Mouse (Mus musculus) splenic B cell, adult 2 months (primary cell): ENCODE data around the gene Ube2s.
"Not testable (repeated sequence)": the region's sequence is repeated elsewhere in the genome, so short reads cannot be mapped to it uniquely, and the experiment has no call there.

Experiments
- DNase-seq: peaks from one replicate; pipeline ENCODE4 v3.0.0-alpha.2; 2011; ENCODE audit warnings: low read depth, low spot score
- H3K27me3 ChIP-seq: 2 replicates; pipeline ENCODE4 v1.6.1; 2012; ENCODE audit warnings: mild to moderate bottlenecking, low read length, moderate library complexity, mixed read lengths; ENCODE audit not compliant: control insufficient read depth, poor library complexity, insufficient read depth, severe bottlenecking
- H3K36me3 ChIP-seq: 2 replicates; pipeline ENCODE4 v1.6.1; 2012; ENCODE audit warnings: mild to moderate bottlenecking, low read length, moderate library complexity, mixed read lengths; ENCODE audit not compliant: control insufficient read depth, poor library complexity, insufficient read depth, severe bottlenecking

Ube2s gene

DNA sequence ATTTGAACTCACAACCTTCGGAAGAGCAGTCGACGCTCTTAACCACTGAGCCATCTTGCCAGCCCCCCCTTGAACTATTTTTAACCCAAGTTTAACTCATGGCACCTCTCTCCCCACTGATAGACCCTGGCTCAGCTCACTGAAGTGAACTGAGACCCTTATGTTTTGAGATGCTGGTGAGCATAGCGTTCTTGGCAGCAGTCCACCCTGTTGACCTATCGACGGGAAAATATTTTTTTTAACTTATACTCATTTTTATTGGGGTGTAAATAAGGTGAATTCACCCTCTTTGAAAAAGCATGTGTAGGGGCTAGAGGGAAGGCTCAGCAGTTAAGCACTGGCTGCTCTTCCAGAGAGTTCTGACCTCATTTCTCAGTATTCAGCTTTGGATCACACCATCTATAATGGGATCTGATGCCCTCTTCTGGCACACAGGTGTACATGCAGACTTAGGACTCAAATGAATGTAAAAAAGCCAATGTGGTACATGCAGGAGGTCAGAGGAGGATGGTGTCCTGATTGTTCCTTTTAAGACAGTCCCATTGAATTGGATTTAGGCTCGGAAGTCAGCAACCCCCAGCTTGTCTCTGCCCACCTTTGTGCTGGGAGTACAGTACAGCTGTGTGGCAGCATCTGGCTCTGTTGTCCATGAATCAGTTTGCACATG lies 16.5 kb downstream of the Ube2s start:
- peak; percentile 64 for DNase-seq
- H3K36me3 ChIP-seq = peaks cover 5% of the 10 kb centered on the region

GRCm38 (mm10) chr7:4794631-4795168 lies 17.7 kb downstream of the Ube2s start:
- H3K36me3 ChIP-seq = peaks cover 5% of the 10 kb centered on the region
- H3K27me3 ChIP-seq = no peaks in the 10 kb centered on the region
- no peak for DNase-seq

More for the DNA sequence above, 16.5 kb downstream of the Ube2s start:
- H3K27me3 ChIP-seq = no peaks in the 10 kb centered on the region

GRCm38 (mm10) chr7:4793674-4794073 lies 18.7 kb downstream of the Ube2s start:
- Histone ChIP-seq H3K36me3 (peaks cover 5% of the 10 kb centered on the region), H3K27me3 (no peaks in the 10 kb centered on the region)
- no peak for DNase-seq

GRCm38 (mm10) chr7:4793248-4793647 lies 19.1 kb downstream of the Ube2s start:
- H3K27me3 ChIP-seq, DNase-seq, H3K36me3 ChIP-seq: not testable (repeated sequence)

DNA sequence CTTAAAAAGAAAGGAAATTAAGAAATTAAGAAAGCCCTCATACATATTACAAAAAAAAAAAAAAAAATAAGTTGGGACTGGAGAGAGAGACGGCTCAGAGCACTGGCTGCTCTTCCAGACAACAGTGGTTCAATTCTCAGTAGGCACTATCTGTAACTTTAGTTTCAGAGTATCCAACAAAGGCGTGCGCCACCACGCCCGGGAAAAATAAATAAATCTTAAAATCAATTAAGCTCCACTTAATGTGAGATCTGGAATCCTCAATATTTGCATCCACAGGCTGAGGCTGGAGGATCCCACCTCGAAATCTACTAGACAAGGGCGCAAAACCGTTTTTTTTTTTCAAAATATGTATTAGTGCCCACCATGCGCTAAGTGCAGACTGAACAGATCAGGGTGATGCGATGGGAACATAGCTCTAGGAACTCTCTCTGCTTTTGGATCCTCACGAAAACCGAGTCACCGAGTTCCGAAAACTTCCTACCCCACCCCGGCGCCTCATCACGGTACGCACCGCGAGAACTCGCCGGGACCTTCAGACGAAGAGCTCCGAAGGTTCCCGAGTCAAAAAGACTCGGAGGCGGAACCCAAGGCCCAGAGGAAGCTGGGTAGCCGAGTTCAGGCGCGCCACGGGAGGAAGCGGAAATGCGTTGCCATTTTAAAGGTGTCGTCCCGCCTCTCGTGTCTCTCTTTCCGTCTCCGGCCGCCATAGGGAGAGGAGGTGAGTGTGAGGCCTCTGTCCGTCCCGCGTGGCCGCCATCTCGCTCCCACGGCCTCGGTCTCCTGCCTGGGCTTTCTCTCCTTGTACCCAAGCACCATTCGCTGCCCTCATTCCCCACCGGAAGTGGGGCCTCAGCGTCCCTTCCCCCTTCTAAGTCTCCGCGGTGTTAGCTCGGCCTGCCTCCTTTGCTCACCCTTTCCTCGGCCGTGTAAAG lies 19.8 kb downstream of the Ube2s start, which contains the start of gene Rpl28:
Rpl28 (plus strand) TSS at position 597 of the 935 bp plus-strand sequence.
- no peaks in the 10 kb centered on the region for H3K27me3 ChIP-seq
- peaks cover 5% of the 10 kb centered on the region for H3K36me3 ChIP-seq
- peak; percentile 97 for DNase-seq

GRCm38 (mm10) chr7:4789436-4789935 lies 22.9 kb downstream of the Ube2s start, which contains the start of gene Tmem238:
Tmem238 (minus strand) TSS chr7:4789656.
- no peaks in the 10 kb centered on the region for H3K27me3 ChIP-seq
- no peaks in the 10 kb centered on the region; the same call in 1 of the 2 replicates for H3K36me3 ChIP-seq
- peak; percentile 31 for DNase-seq

GRCm38 (mm10) chr7:4788499-4789435 lies 23.6 kb downstream of the Ube2s start:
- H3K27me3 ChIP-seq = no peaks in the 10 kb centered on the region
- H3K36me3 ChIP-seq = no peaks in the 10 kb centered on the region
- DNase-seq = peak; percentile 55

- no peaks in the 10 kb centered on the region for H3K27me3 ChIP-seq
- no peaks in the 10 kb centered on the region for H3K36me3 ChIP-seq
- DNase-seq = no peak
Observed at GRCm38 (mm10) chr7:4783667-4784268, 28.6 kb downstream of the Ube2s start.

GRCm38 (mm10) chr7:4782759-4783158 lies 29.6 kb downstream of the Ube2s start, which contains the start of the genes Il11 and Tmem190:
Il11 (minus strand) TSS chr7:4782859.
Tmem190 (plus strand) TSS chr7:4782937.
- DNase-seq = no peak
- H3K36me3 ChIP-seq = no peaks in the 10 kb centered on the region
- no peaks in the 10 kb centered on the region for H3K27me3 ChIP-seq

DNA sequence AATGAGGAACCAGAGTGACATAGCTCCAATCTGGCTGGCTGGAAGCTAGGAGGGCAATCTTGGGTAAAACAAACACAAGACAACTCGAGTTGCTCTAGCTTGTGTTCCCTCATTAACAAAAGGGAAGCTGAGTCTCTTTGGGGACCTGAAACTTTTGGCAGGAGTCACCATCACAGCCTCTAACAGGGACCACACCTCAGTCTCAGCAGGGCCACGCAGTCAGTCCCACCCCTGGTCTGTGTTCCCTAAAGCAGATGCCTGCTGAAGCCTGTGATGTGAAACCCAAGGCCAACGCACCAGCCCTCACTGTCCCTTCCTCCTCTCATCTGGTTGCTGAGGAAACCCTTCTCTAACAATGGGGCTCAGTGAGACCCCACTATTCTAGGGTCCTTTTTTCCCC lies 30.3 kb downstream of the Ube2s start:
- DNase-seq = no peak

GRCm38 (mm10) chr7:4779921-4780320 lies 32.5 kb downstream of the Ube2s start:
- Histone ChIP-seq H3K27me3 (no peaks in the 10 kb centered on the region; the same call in 1 of the 2 replicates), H3K36me3 (no peaks in the 10 kb centered on the region)
- DNase-seq = no peak

More for the DNA sequence above, 30.3 kb downstream of the Ube2s start:
- Histone ChIP-seq H3K36me3 (no peaks in the 10 kb centered on the region), H3K27me3 (no peaks in the 10 kb centered on the region)

DNA sequence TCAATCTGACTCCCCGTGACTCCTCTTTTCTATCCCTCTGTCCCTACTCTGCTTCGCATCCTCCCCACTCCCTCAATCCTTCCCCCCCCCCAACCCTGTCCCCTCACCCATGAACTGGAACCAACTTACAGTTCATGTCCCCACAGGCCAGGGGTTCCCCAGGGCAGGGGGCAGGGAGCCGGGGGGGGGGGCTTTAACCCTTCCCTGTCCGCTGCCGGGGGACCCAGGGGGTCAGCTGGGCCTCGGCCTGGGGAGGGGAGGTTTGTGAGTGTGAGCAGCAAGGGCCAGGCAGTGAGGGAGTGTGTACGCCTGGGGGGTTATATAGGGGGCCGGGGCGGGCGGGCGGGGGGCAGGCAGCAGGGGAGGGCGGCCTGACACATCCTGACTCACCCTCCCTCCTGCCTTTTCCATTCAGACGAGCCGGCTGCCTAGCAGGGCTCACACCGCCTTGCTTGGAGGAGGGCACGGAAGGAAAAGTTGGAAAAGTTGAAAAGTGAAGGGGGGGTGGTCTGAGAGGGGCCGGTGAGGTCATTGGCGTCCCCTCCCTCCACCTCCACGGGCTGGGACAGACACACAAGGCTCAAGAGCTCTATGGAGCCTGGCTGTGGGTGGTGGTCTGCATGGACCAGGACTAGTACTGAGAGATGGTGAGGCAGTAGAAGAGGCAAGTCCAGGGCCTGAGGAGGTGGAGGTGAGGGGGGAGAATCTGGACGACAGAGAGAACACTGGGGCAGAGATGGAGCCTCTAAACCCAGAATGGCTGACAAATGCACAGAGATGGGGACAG lies 34.3 kb downstream of the Ube2s start:
- H3K27me3 ChIP-seq = no peaks in the 10 kb centered on the region; the same call in 1 of the 2 replicates
- H3K36me3 ChIP-seq = no peaks in the 10 kb centered on the region
- no peak for DNase-seq
